Mouse (Mus musculus) neural tube, embryonic 14.5 days (tissue): ENCODE measurements around the gene Olig2. TPM values are rescaled to one million over a fixed set of nuclear protein-coding genes. Genes with fewer than 3 reads are reported as not detected.
"Not testable (repeated sequence)": the region's sequence is repeated elsewhere in the genome, so short reads cannot be mapped to it uniquely, and the experiment has no call there.

Source experiments
- ATAC-seq: fragments of 200-750 bp; cut with Nextera tagmentation; 2 replicates; pipeline ENCODE4 v1.8.0; 2017; ENCODE audit warnings: low read depth, mild to moderate bottlenecking, moderate TSS enrichment, moderate library complexity
- H3K27ac ChIP-seq: fragments of 300-500 bp; sonication (generic); 2 replicates; pipeline ENCODE4 v1.5.1; 2014; ENCODE audit warnings: low read depth, mild to moderate bottlenecking, control low read depth, low read length, moderate library complexity, mixed read lengths
- H3K27me3 ChIP-seq: fragments of 300-500 bp; sonication (generic); 2 replicates; pipeline ENCODE4 v1.6.1; 2014; ENCODE audit warnings: low read length; ENCODE audit not compliant: control insufficient read depth, insufficient read depth
- H3K36me3 ChIP-seq: fragments of 300-500 bp; sonication (generic); 2 replicates; pipeline ENCODE4 v1.6.1; 2014; ENCODE audit warnings: low read length, mixed read lengths; ENCODE audit not compliant: control insufficient read depth, insufficient read depth
- H3K4me1 ChIP-seq: fragments of 300-500 bp; sonication (generic); 2 replicates; pipeline ENCODE4 v1.6.1; 2014; ENCODE audit warnings: low read length; ENCODE audit not compliant: control insufficient read depth, insufficient read depth
- H3K4me2 ChIP-seq: fragments of 300-500 bp; sonication (generic); 2 replicates; pipeline ENCODE4 v1.6.1; 2014; ENCODE audit warnings: mild to moderate bottlenecking, low read depth, low read length, control low read depth
- H3K4me3 ChIP-seq: fragments of 300-500 bp; sonication (generic); 2 replicates; pipeline ENCODE4 v1.5.1; 2014; ENCODE audit warnings: low read depth, low read length, control low read depth, mixed read lengths
- H3K9ac ChIP-seq: fragments of 300-500 bp; sonication (generic); replicated peaks from 2 replicates; pipeline ENCODE4 v1.6.1; 2014; ENCODE audit warnings: low read depth, mild to moderate bottlenecking, control low read depth, low read length, mixed read lengths
- H3K9me3 ChIP-seq: fragments of 300-500 bp; sonication (generic); 2 replicates; pipeline ENCODE4 v1.6.1; 2016; ENCODE audit warnings: low read length; ENCODE audit not compliant: control insufficient read depth
- WGBS: fragments of 180-500 bp; shearing (Covaris S2); extraction: QIAGEN DNeasy Blood & Tissue Kit; methylation state at CpG from one replicate; pipeline ENCODE4 v1.1.7; 2014; 5-methylcytosine and 5-hydroxymethylcytosine counted together
- polyA plus RNA-seq: library from polyadenylated mRNA; unstranded; fragments of >200 nt; fragmentation: Nextera tagmentation; extraction: Ambion mirVana; gene quantifications from 2 replicates; pipeline ENCODE4 v1.2.1, GENCODE M21; 2014

Olig2 gene
- polyA plus RNA-seq, 1 experiment from 2014 or later: 8.3 TPM

- ATAC-seq: peak; percentile 44; the same call in 1 of the 2 replicates
- 0 out of 2 replicates have a peak, but pooled peaks cover 3% of the 10 kb centered on the region for H3K4me1 ChIP-seq
- WGBS: 2% methylated on average over 26 of the region's 26 CpGs
- no peak overlapping the region for H3K27ac ChIP-seq
- no peak overlapping the region for H3K4me3 ChIP-seq
- no peaks in the 10 kb centered on the region for H3K9me3 ChIP-seq
- no peaks in the 10 kb centered on the region for H3K36me3 ChIP-seq
- H3K4me2 ChIP-seq: no peak overlapping the region
- H3K9ac ChIP-seq: no peak overlapping the region
- peaks cover 83% of the 10 kb centered on the region for H3K27me3 ChIP-seq
Measured at GRCm38 (mm10) chr16:91231781-91232469, 6.7 kb downstream of the Olig2 start.

- 0 out of 2 replicates have a peak, but pooled peaks cover 3% of the 10 kb centered on the region for H3K4me1 ChIP-seq
- no peak for ATAC-seq
- no peak overlapping the region for H3K4me3 ChIP-seq
- no peaks in the 10 kb centered on the region for H3K9me3 ChIP-seq
- no peak overlapping the region for H3K27ac ChIP-seq
- WGBS: 2% methylated on average over 25 of the region's 25 CpGs
- no peak overlapping the region for H3K9ac ChIP-seq
- H3K36me3 ChIP-seq: no peaks in the 10 kb centered on the region
- H3K27me3 ChIP-seq: peaks cover 82% of the 10 kb centered on the region
- no peak overlapping the region for H3K4me2 ChIP-seq
Measured at GRCm38 (mm10) chr16:91232470-91233240, 7.4 kb downstream of the Olig2 start.

- Histone ChIP-seq H3K4me2 (no peak overlapping the region), H3K4me1 (0 out of 2 replicates have a peak, but pooled peaks cover 3% of the 10 kb centered on the region), H3K36me3 (no peaks in the 10 kb centered on the region), H3K9ac (no peak overlapping the region), H3K9me3 (no peaks in the 10 kb centered on the region), H3K27me3 (peaks cover 78% of the 10 kb centered on the region), H3K4me3 (no peak overlapping the region), H3K27ac (no peak overlapping the region)
- 12% methylated on average over 11 of the region's 11 CpGs for WGBS
- no peak for ATAC-seq
Measured at GRCm38 (mm10) chr16:91233241-91233944, 8.1 kb downstream of the Olig2 start.

GRCm38 (mm10) chr16:91239024-91239423 lies 13.8 kb downstream of the Olig2 start:
- no peak for ATAC-seq
- 76% methylated on average over 4 of the region's 4 CpGs for WGBS
- Histone ChIP-seq H3K4me2 (no peak overlapping the region), H3K4me1 (no peaks in the 10 kb centered on the region), H3K4me3 (no peak overlapping the region), H3K9ac (no peak overlapping the region), H3K9me3 (no peaks in the 10 kb centered on the region), H3K27ac (no peak overlapping the region), H3K27me3 (peaks cover 67% of the 10 kb centered on the region), H3K36me3 (no peaks in the 10 kb centered on the region)

GRCm38 (mm10) chr16:91246292-91246691 lies 21.0 kb downstream of the Olig2 start:
- H3K27me3 ChIP-seq: peaks cover 28% of the 10 kb centered on the region
- H3K27ac ChIP-seq: no peak overlapping the region
- H3K4me1 ChIP-seq: no peaks in the 10 kb centered on the region
- peak; percentile 58; the same call in 1 of the 2 replicates for ATAC-seq
- no peaks in the 10 kb centered on the region for H3K36me3 ChIP-seq
- 10% methylated on average over 9 of the region's 9 CpGs for WGBS
- no peak overlapping the region for H3K4me2 ChIP-seq
- H3K9ac ChIP-seq: no peak overlapping the region
- H3K4me3 ChIP-seq: no peak overlapping the region
- no peaks in the 10 kb centered on the region for H3K9me3 ChIP-seq

- H3K27me3 ChIP-seq: peaks cover 38% of the 10 kb centered on the region
Measured at GRCm38 (mm10) chr16:91255419-91256164, 30.3 kb downstream of the Olig2 start.

GRCm38 (mm10) chr16:91258956-91259355 lies 33.7 kb downstream of the Olig2 start:
- no peak overlapping the region for H3K4me2 ChIP-seq
- no peak for ATAC-seq

More at GRCm38 (mm10) chr16:91255419-91256164, 30.3 kb downstream of the Olig2 start:
- not testable (repeated sequence) for H3K4me3 ChIP-seq, H3K9ac ChIP-seq, H3K9me3 ChIP-seq, H3K27ac ChIP-seq, H3K36me3 ChIP-seq, ATAC-seq, H3K4me1 ChIP-seq, H3K4me2 ChIP-seq
- WGBS: 16% methylated on average over 21 of the region's 28 CpGs

GRCm38 (mm10) chr16:91260861-91261260 lies 35.6 kb downstream of the Olig2 start:
- Histone ChIP-seq H3K27me3 (peaks cover 46% of the 10 kb centered on the region), H3K4me2 (no peak overlapping the region), H3K4me1 (no peaks in the 10 kb centered on the region), H3K36me3 (no peaks in the 10 kb centered on the region), H3K4me3 (no peak overlapping the region), H3K27ac (no peak overlapping the region), H3K9me3 (no peaks in the 10 kb centered on the region), H3K9ac (no peak overlapping the region)
- no peak for ATAC-seq
- 91% methylated on average over 3 of the region's 3 CpGs for WGBS

More at GRCm38 (mm10) chr16:91258956-91259355, 33.7 kb downstream of the Olig2 start:
- no peak overlapping the region for H3K4me3 ChIP-seq
- no peaks in the 10 kb centered on the region for H3K9me3 ChIP-seq
- H3K36me3 ChIP-seq: no peaks in the 10 kb centered on the region
- WGBS: 72% methylated on average over 3 of the region's 3 CpGs
- no peak overlapping the region for H3K27ac ChIP-seq
- H3K4me1 ChIP-seq: no peaks in the 10 kb centered on the region
- H3K9ac ChIP-seq: no peak overlapping the region
- H3K27me3 ChIP-seq: peaks cover 47% of the 10 kb centered on the region
